Mouse (Mus musculus) WW6 (cell line): ENCODE measurements around the gene Pgrmc1.
"Not testable (repeated sequence)": the region's sequence is repeated elsewhere in the genome, so short reads cannot be mapped to it uniquely, and the experiment has no call there.

Experiments
- DNase-seq: peaks from one replicate; pipeline ENCODE4 v3.0.0-alpha.2; 2013; ENCODE audit warnings: low read depth, low spot score

Pgrmc1 gene

DNA sequence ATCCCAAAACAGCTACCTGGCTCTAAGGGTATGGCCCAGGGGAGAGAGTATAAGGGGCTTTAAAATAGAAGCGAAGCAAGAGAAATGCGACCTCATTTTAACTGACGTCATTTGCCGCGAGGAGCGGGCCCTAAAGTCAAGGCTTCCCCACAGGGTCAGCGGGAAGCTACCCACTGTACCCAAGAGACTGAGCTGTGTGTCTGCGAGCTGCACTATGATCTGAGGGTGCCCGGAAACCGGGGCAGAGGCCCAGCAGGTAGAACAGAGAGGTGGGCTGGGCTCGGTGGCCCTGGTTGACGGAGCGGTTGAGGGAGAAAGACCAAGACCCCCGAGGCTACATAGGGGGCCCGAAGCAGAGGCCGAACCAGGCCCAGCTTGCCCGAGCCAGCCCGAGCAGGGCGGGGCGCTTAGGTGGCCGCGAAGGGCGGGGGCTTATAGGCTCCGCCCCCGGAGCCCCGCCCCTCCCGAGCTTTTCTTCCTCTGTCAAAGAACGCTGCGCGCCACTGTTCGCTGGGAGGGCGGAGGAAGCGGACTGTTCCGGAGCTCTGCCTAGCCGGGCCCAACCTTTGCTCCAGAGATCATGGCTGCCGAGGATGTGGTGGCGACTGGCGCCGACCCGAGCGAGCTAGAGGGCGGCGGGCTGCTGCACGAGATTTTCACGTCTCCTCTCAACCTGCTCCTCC, at the start of gene Pgrmc1:
Pgrmc1 (plus strand) TSS at position 500 of the 683 bp plus-strand sequence.
- DNase-seq, result peak; percentile 36

- no peak for DNase-seq
Observed at GRCm38 (mm10) chrX:36548798-36549197, 49.2 kb upstream of the Pgrmc1 start.

GRCm38 (mm10) chrX:36550906-36551305, 47.1 kb upstream of the Pgrmc1 start:
- no peak for DNase-seq

DNA sequence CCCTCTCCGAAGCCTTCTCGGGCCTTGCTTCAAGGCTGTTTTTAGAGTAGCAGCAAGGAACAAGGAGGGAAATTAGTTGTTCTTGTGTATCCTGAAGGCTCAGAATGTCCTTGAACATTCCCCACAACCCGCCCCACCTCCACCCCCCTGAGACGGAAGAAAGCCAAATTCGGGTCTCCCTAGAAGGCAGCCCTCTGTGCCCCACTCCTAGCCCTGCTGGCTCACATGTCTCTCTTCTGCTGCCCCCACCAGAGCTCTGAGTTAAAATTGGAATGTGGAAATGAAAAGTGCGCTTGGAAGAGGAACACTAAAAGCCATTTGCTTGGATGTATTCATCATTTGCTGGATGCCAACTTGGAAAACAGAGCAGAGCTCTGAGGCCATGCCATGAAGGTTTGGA, 46.7 kb upstream of the Pgrmc1 start:
- no peak for DNase-seq

DNA sequence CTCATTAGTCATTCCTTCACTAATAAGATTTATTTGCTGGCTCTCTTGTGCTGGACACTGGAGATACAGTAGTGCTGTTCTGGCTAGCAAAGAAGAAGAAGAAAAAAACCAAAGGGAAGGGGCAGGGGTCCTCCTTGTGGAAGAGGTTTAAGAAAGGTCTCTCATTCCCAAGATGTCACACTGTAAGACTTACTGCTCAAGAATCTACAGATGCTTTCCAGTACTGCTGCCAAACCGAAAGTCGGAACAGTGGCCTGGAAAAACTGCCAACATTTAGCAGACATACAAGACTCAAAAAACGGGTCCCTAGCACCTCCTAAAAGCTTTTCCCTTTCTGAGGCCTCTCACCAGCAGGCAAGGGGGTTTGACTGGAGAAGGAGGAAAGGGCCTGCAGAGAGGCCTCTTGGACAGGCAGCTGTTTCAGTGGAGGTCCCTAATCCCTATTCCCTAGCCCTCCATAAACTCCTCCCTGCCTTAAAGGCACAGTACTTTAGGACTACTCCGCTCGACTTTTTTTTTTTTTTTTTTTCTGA, 45.9 kb upstream of the Pgrmc1 start:
- DNase-seq, result no peak

DNA sequence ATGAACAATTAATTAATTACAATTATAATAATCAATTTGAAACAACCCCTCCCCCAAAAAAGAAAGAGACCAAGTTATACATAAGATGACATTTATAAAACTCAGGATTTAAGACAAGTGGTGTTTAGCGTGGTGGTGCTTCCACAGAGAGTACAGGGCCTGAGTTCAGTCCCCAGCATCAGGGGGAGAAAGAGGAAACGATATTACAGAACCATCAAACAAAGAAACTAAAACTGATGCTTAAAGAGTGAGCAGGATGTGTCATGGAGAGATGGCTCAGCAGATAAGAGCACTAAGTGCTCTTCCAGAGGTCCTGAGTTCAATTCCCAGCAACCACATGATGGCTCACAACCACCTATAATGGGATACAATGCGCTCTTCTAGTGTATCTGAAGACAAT, 45.3 kb upstream of the Pgrmc1 start:
- no peak for DNase-seq

DNA sequence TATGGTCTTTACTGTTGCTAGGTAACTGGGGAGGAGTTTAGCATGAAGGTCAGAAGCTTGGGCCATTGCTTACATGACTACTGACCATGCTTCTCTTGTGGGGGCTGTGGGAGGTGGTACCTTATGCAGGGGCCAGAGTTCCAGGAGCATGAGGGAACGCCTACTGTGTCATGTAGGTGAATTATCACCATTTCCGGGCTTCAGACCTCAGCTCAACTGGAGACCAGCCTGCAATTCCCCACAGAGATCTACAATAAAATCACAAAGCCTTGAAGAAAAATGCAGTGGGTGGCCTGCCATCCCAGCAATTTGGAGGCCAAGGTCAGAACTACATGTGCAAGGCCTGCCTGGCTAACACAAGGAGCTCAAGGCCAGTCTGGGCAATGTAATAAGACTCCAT, 42.8 kb upstream of the Pgrmc1 start:
- DNase-seq, result not testable (repeated sequence)

GRCm38 (mm10) chrX:36560170-36560569, 37.8 kb upstream of the Pgrmc1 start:
- DNase-seq, result no peak

DNA sequence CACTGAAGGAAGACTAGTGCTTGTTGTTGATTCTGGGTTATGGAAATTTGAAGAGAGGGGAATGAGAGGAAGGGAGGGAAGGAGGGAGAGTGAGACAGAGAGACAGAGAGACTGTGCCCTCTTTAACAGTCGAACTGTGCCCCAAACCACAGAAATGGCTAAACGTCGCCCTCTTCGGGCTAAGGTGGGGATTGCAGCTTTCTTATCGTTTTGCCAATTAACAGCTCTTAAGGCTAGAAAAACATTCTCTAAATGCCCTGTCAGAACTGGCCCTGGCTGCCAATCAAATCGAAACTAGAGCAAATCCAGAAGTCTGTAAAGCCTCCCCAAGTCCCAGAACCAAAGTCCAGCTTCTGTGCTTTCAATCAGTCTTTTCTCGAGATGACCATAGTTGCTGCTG, 36.4 kb upstream of the Pgrmc1 start:
- peak; percentile 11 for DNase-seq

DNA sequence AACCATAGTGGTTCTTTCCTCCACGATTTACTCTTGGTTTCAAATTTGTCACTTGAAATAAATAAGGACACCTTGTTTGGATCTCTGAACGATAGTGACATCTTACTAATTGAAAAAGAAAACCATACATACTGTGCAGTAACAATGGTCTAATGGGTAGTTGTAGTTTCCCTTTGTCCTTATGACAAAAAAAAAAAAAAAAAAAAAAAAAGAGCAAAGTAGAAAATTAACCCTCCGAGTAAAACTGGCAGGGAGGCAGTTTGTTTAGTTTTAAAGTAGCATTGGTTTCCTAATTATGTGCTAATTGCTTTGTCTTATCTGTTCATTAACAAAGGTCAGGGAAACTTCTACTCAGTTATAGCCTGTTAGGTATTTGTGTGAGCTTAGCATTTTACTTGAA, 35.9 kb upstream of the Pgrmc1 start:
- no peak for DNase-seq

DNA sequence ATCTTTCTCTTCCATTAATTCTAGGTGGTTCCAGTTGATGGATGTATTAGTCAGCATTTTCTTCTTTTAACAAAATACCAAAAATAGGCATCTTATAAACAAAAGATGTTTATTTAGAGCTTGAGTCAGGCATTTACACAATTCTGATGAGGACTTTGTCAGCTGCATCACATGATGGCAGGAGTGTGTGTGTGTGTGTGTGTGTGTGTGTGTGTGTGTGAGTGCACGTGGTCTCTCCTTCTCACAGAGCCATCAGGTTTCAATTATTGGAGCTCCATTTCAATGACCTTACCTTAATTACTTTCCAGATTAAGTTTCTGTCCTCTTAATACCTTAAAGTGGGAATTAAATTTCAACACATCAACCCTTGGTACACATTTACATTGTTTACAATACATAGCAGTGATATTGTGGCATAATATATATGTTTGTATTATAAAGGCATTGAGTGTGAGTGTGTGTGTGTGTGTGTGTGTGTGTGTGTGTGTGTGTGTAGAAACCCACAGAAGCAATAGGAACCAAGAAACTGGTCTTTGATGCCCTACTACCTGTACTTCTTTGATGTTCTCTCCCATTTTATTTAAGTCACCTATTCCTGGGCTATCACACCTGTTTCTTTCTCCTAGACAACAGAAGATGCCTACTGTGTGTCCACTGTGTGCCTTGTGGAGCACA, 11.2 kb upstream of the Pgrmc1 start:
- no peak for DNase-seq

GRCm38 (mm10) chrX:36587304-36588209, 10.4 kb upstream of the Pgrmc1 start:
- DNase-seq, result no peak

- no peak for DNase-seq
Observed at GRCm38 (mm10) chrX:36590266-36590665, 7.7 kb upstream of the Pgrmc1 start.

DNA sequence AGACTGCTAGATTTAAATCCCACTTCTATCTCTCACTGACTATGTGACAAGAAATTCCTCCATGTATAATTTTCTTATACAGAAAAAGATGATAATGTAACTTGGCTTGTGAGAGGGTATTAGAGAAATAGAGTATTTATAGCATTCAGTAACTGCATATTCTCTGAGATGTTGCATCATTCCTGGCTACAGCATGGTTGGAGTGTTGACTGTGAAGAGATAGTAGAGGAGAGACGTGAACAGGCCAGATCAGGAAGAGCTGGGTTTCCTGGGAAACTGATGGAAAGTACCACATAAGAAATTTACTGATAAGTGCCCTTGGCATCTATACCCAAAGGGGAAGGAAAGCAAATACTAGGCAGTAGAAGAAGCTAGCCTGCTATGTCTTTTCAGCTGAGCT, 6.9 kb upstream of the Pgrmc1 start:
- no peak for DNase-seq

DNA sequence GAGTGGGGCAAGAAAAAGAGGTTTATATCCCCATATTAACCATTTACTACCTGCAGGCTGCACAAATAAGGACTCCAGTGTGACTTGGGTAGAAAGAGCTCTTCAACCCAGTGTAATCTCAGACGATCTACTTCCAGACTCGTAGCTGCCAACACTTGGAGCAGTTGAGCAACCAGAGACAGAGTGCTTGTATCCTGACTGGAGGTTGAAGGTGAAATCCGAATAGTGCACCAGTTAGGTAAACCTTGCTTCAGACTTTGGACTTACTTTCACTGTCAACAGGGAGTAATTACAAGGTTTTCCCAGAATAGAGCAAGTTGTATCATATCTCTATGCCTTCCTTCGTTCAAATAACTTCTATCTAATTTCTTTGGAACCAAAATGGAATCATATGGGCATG, 6.5 kb upstream of the Pgrmc1 start:
- DNase-seq, result no peak

DNA sequence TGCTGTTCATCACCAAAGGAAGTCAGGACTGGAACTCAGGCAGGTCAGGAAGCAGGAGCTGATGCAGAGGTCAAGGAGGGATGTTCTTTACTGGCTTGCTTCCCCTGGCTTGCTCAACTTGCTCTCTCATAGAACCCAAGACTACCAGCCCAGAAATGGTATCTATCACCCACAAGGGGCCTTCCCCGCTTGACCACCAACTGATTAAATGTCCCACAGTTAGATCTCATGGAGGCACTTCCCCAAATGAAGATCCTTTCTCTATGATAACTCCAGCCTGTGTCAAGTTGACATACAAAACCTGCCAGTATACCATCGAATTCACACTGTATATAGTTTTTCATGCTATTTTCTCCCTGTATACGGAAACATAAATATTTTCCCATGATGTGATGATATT, 2.8 kb upstream of the Pgrmc1 start:
- DNase-seq, result no peak

DNA sequence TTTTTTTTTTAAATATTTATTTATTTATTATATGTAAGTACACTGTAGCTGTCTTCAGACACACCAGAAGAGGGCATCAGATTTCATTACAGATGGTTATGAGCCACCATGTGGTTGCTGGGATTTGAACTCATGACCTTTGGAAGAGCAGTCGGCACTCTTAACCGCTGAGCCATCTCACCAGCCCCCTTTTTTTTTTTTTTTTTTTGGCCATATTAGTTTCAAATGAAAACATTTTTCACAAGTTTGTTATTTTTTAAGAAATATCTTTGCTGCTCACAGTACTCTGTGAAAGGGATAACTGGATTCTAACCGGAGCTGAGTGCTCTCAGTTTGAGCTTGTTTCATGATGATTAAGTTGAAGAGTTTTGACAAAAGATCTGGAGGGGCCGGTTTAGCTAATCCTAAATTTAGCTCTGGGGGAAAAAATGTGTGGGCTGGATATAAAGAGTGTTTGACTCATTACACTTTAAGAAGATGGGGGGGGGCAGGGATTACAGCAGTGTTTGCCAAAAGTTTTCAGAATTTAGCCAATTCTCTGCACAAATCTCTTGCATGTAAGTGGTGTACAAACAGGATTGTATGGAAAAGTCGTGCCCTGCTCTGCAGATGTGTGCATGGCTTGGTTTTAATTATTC, 1.4 kb upstream of the Pgrmc1 start:
- not testable (repeated sequence) for DNase-seq

GRCm38 (mm10) chrX:36598390-36598810, 394 bp downstream of the Pgrmc1 start:
- no peak for DNase-seq

GRCm38 (mm10) chrX:36598861-36599344, 897 bp downstream of the Pgrmc1 start:
- DNase-seq, result no peak

DNA sequence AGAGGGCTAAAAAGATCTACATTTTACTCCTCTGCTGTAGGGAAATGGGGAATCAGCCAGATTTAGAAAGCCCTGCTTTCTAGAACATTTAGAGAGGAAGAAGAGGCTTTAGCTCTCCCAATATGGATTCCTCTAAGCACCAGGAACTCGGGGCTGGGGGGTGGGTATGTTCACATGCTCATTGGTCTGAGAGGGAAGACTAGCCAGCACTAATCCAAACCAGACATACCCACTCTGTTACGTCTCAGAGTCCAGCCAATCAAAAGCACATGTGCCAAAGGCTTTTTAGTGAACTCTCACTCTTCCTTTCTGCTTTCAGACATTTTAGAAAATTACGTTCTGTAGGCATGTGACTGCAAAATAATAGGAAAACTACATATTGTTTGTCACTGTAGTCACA, 1.6 kb downstream of the Pgrmc1 start:
- DNase-seq, result no peak

DNA sequence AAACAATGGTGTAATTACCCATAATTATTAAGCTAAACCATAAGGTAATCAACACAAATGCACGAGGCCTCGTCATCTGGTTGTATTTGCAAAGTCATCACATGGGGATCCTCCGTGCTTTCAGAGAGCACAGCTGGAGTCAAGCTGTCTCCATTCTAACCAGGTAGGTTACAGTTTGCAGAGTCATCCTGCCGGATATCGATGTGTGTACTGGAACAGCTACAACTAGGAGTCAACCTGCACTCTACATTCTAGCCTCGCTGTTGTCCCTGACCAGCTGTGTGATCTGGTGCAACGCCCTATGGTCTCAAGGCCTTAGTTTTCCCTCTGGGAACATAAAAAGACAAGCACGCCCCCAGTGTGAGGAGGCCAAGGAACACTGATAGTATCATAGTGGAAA, 2.1 kb downstream of the Pgrmc1 start:
- DNase-seq, result no peak
